9 mouse cellular contexts compared by ENCODE assay signal in the genomic region with DNA sequence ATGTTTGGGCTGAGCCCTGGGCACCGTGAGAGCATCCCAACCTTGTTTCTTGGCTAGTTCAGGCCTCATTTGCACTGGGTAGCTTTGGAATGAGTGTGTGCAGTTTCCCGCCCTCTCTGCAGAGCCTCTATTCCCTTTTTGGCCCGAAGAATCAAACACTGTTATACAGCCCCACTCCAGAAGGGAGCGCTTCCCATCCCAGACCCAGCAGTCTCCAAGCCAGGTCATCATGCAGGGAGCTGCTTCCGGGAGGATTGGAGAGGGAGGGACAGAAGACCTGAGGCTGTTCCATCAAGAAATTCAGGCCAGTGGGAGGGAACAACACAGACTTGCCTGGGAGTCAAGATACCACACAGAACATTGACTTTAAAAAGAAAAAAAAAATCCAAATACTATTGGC. TPM values are rescaled to one million over a fixed set of nuclear protein-coding genes. Genes with fewer than 3 reads are reported as not detected.
DNase-seq lines count a peak whose midpoint lies in the region; ATAC-seq and TF ChIP-seq lines count a peak whose summit lies in the region.
"Had no signal": no experiment of that assay in that cellular context is flagged by ENCODE, and none has a peak within 500 bp of the region (broad histone marks: within the 10 kb centered on the region; RNA-seq: fewer than 3 reads in every experiment).

No protein-coding gene starts in this region.

- H3K4me2 ChIP-seq in forebrain, embryonic 12.5 days, result peak overlapping the region; percentile 72; the same call in 1 of the 2 replicates
- peak overlapping the region; percentile 61 for H3K4me2 ChIP-seq in midbrain, embryonic 16.5 days (ENCODE audit: low read length)
- H3K4me2 ChIP-seq: liver, embryonic 13.5 days had no signal

- 57% methylated on average over 5 of the region's 5 CpGs for WGBS in forebrain, embryonic 12.5 days
- 65% methylated on average over 5 of the region's 5 CpGs for WGBS in forebrain, embryonic 10.5 days
- 3% methylated on average over 5 of the region's 5 CpGs for WGBS in cerebellum, adult 2 months
- 47% methylated on average over 5 of the region's 5 CpGs for WGBS in midbrain, embryonic 16.5 days

- peaks cover 35% of the 10 kb centered on the region; the same call in 1 of the 2 replicates for H3K27me3 ChIP-seq in forebrain, embryonic 12.5 days
- peaks cover 49% of the 10 kb centered on the region for H3K27me3 ChIP-seq in forebrain, embryonic 10.5 days (ENCODE audit: poor library complexity, severe bottlenecking)
- H3K27me3 ChIP-seq in cerebellum, adult 2 months (ENCODE audit: control insufficient read depth, insufficient read depth, low read length), result no peaks in the 10 kb centered on the region
- no peaks in the 10 kb centered on the region for H3K27me3 ChIP-seq in midbrain, embryonic 16.5 days (ENCODE audit: control insufficient read depth, insufficient read depth, low read depth, low read length)

- intact Hi-C loops in left cerebral cortex, postnatal 14 days (cut with DNase I), result loop anchor here (5.0 kb wide), 1 partner anchor 94 kb away; no protein-coding TSS in a partner anchor

- H3K4me1 ChIP-seq in forebrain, embryonic 12.5 days, result peaks cover 27% of the 10 kb centered on the region
- H3K4me1 ChIP-seq in forebrain, embryonic 10.5 days, result peaks cover 35% of the 10 kb centered on the region
- peaks cover 35% of the 10 kb centered on the region for H3K4me1 ChIP-seq in cerebellum, adult 2 months (ENCODE audit: control insufficient read depth, insufficient read depth, low read length)
- peaks cover 22% of the 10 kb centered on the region for H3K4me1 ChIP-seq in midbrain, embryonic 16.5 days (ENCODE audit: control insufficient read depth, insufficient read depth, low read length)

- no peak for DNase-seq in forebrain, embryonic 10.5 days (ENCODE audit: extremely low spot score, low spot score)
- no peak for DNase-seq in layer of hippocampus, adult 2 months (ENCODE audit: low spot score in 2 of 2)
- no peak for DNase-seq in layer of hippocampus, adult 9-11 months
- peak; percentile 82 to 91 for DNase-seq in cerebellum, adult 2 months
- no peak for DNase-seq in thymus, postnatal 10 days (ENCODE audit: low spot score in 2 of 2)
- no peak for DNase-seq in left cerebral cortex, postnatal 14 days (ENCODE audit: low spot score in 2 of 2)
- DNase-seq: liver, embryonic 13.5 days had no signal

- no peak overlapping the region for H3K4me3 ChIP-seq in forebrain, embryonic 12.5 days (replicated peaks)
- no peak overlapping the region for H3K4me3 ChIP-seq in forebrain, embryonic 10.5 days
- H3K4me3 ChIP-seq in layer of hippocampus, adult 2 months, result peak overlapping the region; percentile 80
- peak overlapping the region; percentile 64 for H3K4me3 ChIP-seq in cerebellum, adult 2 months (replicated peaks; ENCODE audit: insufficient read depth, low read depth, low read length)
- H3K4me3 ChIP-seq in midbrain, embryonic 16.5 days (ENCODE audit: low read depth, low read length), result no peak overlapping the region
- H3K4me3 ChIP-seq: liver, embryonic 13.5 days had no signal

- peaks cover 5% of the 10 kb centered on the region; the same call in 1 of the 2 replicates for H3K9me3 ChIP-seq in forebrain, embryonic 12.5 days
- H3K9me3 ChIP-seq in forebrain, embryonic 10.5 days, result no peaks in the 10 kb centered on the region; the same call in 1 of the 2 replicates
- H3K9me3 ChIP-seq in midbrain, embryonic 16.5 days (replicated peaks; ENCODE audit: control insufficient read depth, low read length, poor library complexity, severe bottlenecking), result no peaks in the 10 kb centered on the region
- H3K9me3 ChIP-seq: liver, embryonic 13.5 days had no signal

- peak; percentile 28; the same call in 1 of the 2 replicates for TF ChIP-seq POLR2A in cerebellum, adult 2 months (IDR thresholded peaks at IDR 0.05; ENCODE audit: borderline replicate concordance, insufficient read depth, low read length)

- no peak overlapping the region for H3K9ac ChIP-seq in forebrain, embryonic 12.5 days
- no peak overlapping the region for H3K9ac ChIP-seq in midbrain, embryonic 16.5 days (ENCODE audit: low read depth, low read length)
- H3K9ac ChIP-seq: liver, embryonic 13.5 days had no signal

- H3K36me3 ChIP-seq in forebrain, embryonic 12.5 days (replicated peaks), result no peaks in the 10 kb centered on the region
- H3K36me3 ChIP-seq in forebrain, embryonic 10.5 days (replicated peaks), result peaks cover 10% of the 10 kb centered on the region; the same call in 1 of the 2 replicates
- peaks cover 4% of the 10 kb centered on the region; the same call in 1 of the 2 replicates for H3K36me3 ChIP-seq in midbrain, embryonic 16.5 days (ENCODE audit: control insufficient read depth, insufficient read depth, low read length)
- H3K36me3 ChIP-seq: liver, embryonic 13.5 days had no signal

- no peak overlapping the region for H3K27ac ChIP-seq in forebrain, embryonic 12.5 days
- no peak overlapping the region for H3K27ac ChIP-seq in forebrain, embryonic 10.5 days
- peak overlapping the region; percentile 93; the same call in 1 of the 2 replicates for H3K27ac ChIP-seq in layer of hippocampus, adult 2 months
- peak overlapping the region; percentile 80 for H3K27ac ChIP-seq in cerebellum, adult 2 months (ENCODE audit: insufficient read depth, low read length)
- no peak overlapping the region for H3K27ac ChIP-seq in midbrain, embryonic 16.5 days (ENCODE audit: low read length)
- H3K27ac ChIP-seq: liver, embryonic 13.5 days had no signal

- ATAC-seq in forebrain, embryonic 12.5 days (ENCODE audit: low FRiP score), result no peak
- ATAC-seq in midbrain, embryonic 16.5 days, result no peak

- peak; percentile 60 for TF ChIP-seq CTCF in layer of hippocampus, adult 2 months (conservative IDR thresholded peaks at IDR 0.05)
- TF ChIP-seq CTCF in cerebellum, adult 2 months (IDR thresholded peaks at IDR 0.05; ENCODE audit: borderline replicate concordance, insufficient read depth, low read depth, low read length), result peak; percentile 74; the same call in 1 of the 2 replicates

RNA-seq across cellular contexts. Expression of a gene that starts 29.6 kb away (rescaled TPM):
- 8.2 and 11.5 TPM in 2 replicates for polyA plus RNA-seq in forebrain, embryonic 12.5 days (2016; fragmentation: Nextera tagmentation; extraction: Ambion mirVana)
- polyA plus RNA-seq in forebrain, embryonic 10.5 days (2016; fragmentation: Nextera tagmentation; extraction: Ambion mirVana), result 6.0 and 7.4 TPM in 2 replicates
- total RNA-seq in layer of hippocampus, adult 2 months (2021), result 100 to 1,000 TPM; 207 to 219 TPM
- 220 and 260 TPM in 2 replicates for polyA plus RNA-seq in cerebellum, adult 2 months (2012; rRNA removed)
- 19.9 and 20.0 TPM in 2 replicates for polyA plus RNA-seq in midbrain, embryonic 16.5 days (2015; fragmentation: Nextera tagmentation; extraction: Ambion mirVana)
- 100 to 1,000 TPM; 288 to 326 TPM for total RNA-seq in left cerebral cortex, postnatal 14 days (2021)

Comparison
In these comparisons a context has a peak if more than half of its experiments do, and no peak if none do; other contexts are left out.
1. H3K27ac ChIP-seq: peak in layer of hippocampus, adult 2 months (single experiment) and cerebellum, adult 2 months (single experiment); none in forebrain, embryonic 12.5 days (single experiment), forebrain, embryonic 10.5 days (single experiment) and midbrain, embryonic 16.5 days (single experiment).
2. H3K4me3 ChIP-seq: peak in layer of hippocampus, adult 2 months (single experiment) and cerebellum, adult 2 months (single experiment); none in forebrain, embryonic 12.5 days (single experiment), forebrain, embryonic 10.5 days (single experiment) and midbrain, embryonic 16.5 days (single experiment).
3. DNase-seq: peak in cerebellum, adult 2 months (2 of 2); none in forebrain, embryonic 10.5 days (single experiment), layer of hippocampus, adult 2 months (0 of 2), layer of hippocampus, adult 9-11 months (single experiment), thymus, postnatal 10 days (0 of 2) and left cerebral cortex, postnatal 14 days (0 of 2).
4. RNA of a gene that starts 29.6 kb away (polyA plus RNA-seq): 220 to 260 TPM in cerebellum, adult 2 months; 19.9 to 20.0 TPM in midbrain, embryonic 16.5 days, 8.2 to 11.5 TPM in forebrain, embryonic 12.5 days and 6.0 to 7.4 TPM in forebrain, embryonic 10.5 days; every median in the first group is over 10 times any median in the second.